Mouse (Mus musculus): Measurements from ENCODE around the gene Tbx15. TPM values are rescaled to one million over a fixed set of nuclear protein-coding genes. Genes with fewer than 3 reads are reported as not detected.

Gene Tbx15
- total RNA-seq, 4 experiments from 2014 or later, result 0.88 to 0.98 (median 0.93) TPM

DNA sequence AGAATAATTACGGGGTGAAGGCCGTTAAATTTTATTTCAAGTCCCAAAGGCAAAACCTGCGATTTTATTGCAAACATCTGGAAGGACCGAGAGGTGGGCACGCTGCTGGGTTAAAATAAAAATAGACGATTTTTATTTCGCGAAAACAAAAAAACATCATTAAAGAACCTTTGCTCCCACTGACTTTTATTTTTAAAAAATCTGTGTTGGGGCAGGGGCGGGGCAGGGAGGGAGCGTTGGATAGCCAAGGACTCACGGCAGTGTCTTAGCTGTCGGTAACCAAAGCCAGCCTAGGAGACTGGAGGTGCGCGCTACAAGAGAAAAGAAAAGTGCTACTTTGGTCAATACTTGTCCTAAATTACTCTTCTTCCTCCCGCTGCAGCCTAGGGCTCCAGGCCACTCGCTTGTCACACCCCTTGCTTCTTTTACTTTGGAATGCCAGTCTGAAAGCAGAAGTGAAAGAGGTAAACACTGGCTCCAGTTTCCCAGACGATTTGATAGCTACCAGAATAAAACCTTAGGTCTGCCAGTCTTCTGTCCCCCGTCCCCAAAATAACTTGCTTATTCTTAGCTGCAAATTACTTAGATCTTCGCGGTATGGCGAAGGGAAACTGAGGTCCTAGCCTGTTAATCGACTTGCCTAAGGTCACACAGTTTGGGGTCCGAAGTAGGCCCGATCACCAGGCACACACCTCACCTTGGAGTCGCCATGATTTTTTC is 8.8 kb downstream of the Tbx15 start:
- DNase-seq (ENCODE audit: low spot score), result no peak

DNA sequence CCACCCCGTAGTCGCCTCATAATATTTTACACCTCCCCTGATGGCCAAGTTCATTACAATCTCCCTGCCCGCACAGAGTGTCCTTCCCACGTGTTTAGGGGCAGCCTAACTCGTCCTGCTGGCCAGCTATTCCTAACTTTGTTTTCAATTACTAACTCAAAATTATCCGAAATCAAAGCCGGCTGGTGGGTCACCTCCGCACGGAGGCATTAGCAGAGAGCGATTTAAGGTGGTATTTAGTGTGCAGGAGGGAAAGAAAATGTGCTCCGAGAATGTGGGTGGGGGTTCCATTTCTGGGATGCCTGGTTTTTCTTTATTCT is 9.3 kb downstream of the Tbx15 start:
- DNase-seq (ENCODE audit: low spot score), result no peak

DNA sequence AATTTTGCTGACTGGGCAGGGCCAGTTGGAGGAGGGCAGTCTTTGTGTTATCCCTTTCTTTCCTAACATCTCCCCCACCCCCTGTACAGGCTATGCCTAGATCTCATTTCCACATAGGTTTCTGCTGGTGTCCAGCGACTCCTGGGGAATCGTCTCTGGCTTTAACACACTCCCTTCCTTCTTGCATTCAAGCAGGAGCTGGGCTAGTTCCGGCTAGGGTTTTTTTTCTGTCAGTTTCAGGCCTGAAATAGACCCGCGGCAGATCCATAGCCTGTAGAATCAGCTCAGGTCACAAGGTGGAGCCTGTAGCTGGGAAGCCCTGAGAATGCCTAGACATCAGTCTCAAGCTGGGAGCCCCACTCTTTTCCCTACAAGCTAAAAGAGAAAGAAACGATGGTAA is 9.7 kb downstream of the Tbx15 start:
- no peak for DNase-seq (ENCODE audit: low spot score)

DNA sequence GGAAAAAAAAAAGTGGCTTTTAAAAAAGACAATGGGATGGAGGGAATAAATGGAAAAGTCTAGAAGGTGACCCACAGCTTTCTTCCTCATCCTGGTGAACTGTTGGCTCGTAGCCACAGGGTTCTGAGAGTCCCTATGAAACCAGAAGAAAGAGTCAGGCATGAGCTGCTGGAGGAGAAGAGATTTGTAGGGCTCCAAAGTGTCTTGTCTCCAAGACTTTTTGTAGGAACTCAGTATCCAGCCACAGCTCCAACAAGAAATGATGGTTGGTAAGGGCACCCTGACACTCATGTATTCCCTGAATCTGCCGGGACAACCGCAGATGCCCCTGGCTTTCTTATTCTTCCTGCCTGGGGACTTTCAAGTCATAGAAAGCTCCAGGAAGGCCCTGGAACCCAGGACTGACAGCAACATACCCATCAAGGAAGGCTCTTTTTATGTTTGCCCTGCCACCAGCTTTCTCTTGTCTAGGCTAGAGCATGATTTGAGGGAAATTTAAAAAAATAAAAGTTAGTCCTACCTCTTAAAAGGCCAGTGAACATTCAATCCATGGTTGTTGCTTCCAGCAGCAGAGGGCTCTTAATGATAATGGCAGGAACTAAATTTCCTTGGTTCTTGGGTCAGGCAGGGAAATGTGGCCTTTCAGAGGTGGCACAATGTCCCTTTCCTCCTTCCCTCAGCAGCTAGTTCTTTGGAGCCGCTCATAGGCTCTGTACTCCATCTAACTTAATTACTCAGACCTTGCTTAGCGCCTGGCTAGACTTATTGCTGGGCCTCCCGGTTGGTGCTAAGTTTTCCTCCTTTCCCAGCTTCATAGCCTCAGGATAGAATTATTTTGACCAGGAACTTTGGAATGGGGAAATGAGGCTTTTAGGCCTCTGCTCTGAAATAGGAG is 11.3 kb downstream of the Tbx15 start:
- no peak for DNase-seq (ENCODE audit: low spot score)

DNA sequence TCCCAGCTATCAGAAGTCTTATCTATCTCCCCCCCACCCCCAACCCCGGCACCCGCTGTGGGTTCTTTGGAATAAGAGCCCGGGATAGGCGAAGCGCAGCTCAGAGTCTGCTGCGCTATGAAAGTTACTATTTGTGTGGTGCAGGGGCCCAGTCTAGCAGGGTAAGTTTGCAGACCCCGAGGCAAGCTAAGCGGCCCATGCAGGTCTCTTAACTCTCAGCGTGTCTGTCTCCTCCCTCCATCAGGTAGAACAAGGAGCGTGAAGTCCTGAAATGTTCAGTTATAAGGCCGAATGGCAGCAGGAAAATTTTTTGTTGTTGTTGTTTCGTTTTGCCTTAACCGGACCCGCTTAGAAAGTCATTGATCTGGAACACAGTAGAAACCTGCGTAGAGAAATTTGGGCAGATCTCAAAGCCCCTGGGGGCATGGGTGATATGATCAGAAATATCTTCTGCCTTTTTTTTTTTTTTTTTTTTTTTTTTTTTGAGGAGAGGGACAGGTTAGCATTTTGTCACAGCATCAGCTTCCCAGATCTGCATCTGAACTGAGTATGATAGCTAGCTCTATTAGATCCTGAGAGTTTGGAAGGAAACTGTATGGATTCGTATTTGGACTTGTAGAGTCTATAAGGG is 12.4 kb downstream of the Tbx15 start:
- no peak for DNase-seq (ENCODE audit: low spot score)

DNA sequence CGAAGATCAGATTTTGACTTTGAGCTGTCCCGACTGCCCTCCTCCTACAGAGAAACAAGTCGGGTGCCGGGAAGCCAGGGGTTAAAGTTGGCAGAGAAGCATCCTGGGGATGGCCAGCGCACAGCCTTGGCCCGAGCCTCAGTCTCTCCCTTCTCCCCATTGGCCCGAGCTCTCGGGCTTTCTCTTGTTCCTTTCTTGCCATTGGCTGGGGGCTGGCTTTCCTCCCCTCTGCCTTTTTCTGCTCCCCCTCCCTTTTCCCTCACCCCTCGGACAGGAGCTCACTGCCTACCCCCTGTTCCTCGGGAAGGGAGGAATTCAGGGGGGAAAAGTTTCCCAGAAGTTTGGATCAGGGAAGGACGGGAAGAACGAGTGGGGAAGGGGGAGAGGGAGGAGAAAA is 12.9 kb downstream of the Tbx15 start:
- DNase-seq (ENCODE audit: low spot score), result no peak

DNA sequence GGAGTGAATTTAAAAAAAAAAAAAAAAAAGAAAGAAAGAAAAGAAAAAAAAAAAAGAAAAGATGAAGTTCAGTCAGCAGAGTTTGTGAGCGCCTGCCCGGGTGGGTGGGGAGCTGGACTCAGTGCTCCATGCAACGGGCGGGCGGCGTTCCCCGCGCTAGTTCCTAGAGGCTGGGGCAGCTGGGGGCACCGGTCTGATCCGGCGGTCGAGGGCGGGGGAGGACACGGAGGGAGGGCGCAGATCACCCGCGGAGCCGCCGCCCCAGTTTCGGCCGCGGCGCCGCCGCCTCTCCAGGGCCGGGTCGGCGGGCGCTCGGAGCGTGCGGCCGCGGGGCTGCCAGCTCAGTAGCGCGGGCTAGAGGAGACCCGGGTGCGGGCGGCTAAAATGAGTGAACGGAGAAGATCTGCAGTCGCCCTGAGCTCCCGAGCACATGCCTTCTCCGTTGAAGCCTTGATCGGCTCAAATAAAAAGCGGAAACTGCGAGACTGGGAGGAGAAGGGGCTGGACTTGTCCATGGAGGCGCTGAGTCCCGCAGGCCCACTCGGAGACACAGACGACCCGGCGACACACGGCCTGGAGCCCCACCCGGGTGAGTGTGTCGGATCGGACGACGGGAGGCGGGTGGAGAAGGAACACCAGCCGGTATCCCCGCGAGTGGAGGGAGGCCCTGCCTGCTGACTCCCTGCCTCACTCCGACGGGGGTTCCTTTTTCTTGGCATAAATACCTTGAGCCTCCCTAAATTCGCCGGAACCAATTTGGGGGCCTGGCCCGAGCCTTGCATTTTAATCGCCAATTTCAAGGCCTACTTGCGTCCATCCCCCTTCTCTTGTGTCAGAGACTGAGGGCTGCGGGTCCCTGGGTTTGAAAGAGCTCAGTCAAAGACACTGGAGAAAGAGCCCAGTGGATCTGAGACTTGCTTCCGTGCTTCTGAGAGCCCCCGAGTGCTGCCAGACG is 13.6 kb downstream of the Tbx15 start:
- no peak for DNase-seq (ENCODE audit: low spot score)

DNA sequence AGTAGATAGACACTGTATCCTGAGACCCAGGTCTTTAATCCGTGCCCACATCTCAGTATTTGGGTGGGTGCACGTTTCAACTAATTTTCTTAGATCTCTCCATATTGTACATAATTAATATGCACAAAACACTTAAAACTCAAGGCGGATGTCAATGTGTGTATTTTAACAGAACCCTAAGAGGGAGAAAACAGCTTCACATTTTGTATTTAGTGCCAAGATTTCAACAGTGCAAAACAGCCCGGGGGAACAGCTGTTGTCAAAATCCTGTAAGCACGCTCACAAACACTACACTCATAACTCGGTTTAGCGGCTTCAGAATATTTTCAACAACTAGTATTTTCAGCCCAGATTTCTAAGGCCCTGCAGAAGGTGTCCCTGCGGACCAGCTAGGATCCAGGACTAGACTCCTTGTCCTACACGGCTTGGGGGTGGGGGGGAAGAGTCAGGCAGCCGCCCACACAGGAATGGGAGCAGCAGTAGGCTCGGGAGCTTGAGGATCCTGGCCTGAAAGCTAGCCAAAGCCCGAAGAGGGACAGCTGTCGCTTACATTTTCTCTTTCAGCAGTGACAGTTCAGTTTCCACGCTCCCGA is 14.5 kb downstream of the Tbx15 start:
- DNase-seq (ENCODE audit: low spot score), result no peak

DNA sequence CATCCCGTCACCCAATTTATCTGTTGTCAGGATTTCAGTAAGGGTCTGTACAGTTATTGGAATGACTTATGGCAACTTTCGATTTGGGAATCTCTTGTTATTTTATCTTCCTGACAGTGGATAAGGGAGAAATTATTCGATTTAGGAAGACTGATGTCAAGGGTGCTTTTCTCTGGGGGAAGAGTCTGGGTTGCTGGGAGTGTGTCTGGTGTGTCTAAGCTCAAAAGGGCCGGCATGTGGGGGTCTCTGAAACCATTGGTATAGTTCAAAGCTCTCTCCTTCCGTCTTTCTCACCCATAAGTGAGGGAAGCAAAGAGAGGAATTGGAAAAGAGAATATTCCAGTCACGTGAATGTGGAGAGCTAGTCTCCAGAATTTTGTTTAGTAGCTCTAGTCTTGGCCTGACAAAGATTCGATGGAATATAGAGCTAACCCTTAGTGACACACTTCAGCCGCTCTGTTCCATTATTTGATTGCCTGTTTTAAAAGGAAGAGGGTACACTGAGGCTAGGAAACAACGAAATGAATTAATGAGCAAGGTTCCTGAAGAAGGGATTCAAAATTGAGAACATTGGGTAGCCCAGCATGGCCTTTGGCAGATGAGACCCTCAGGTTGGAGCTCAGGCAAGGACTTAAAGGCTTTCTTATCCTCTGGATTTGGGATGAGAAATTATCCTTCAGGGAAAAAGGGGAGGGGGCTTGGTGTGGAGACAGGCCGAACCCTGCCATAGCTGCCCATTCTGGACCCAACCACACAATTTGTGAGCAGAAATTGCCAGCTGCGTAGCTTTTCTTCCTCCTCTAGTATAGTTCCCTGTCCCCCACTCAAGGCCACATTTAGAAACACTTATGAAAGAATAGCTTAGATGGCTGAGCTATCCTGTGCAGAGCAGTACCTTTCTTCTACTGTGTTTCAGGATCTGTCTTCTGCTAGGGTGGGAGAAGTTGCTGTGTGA is 15.5 kb downstream of the Tbx15 start:
- DNase-seq (ENCODE audit: low spot score), result no peak

DNA sequence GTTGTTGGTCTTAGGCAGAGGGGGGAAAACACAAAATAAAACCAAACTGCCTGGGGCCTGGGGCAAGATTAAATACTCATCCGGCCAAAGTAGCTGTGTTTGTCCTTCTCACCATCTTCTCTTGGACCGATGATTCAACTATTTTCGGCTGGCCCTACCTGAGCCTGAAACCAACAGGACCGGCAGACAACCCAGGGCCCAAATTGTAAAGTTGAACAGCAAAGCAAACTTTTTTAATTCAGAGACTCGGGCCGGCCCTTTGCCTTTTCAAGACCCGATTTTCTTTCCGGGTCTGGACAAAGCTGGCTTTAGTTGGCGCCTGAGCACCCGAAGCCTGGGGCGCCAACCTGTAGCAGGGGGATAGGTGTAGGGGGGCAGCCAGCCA is 16.2 kb downstream of the Tbx15 start:
- DNase-seq (ENCODE audit: low spot score), result no peak

DNA sequence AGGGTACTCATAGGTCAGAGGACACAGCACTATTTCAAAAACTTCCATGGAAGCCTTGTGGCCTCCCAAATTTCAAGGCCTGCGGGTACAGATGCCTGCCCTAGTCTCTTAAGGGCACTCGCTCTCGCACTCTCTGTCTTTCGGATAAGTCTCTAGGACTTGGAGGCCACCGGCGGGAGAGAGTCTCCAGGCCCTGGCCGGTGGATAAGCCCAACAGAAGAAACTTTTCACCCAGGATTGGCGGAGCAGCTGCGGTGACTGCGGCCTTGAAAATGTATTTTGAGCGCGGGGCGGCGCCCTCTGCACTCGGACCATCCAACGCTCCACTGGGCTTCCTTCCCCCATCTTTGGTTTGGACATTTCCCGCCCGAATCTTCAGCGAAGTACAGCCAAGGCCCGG is 16.6 kb downstream of the Tbx15 start:
- DNase-seq (ENCODE audit: low spot score), result no peak

DNA sequence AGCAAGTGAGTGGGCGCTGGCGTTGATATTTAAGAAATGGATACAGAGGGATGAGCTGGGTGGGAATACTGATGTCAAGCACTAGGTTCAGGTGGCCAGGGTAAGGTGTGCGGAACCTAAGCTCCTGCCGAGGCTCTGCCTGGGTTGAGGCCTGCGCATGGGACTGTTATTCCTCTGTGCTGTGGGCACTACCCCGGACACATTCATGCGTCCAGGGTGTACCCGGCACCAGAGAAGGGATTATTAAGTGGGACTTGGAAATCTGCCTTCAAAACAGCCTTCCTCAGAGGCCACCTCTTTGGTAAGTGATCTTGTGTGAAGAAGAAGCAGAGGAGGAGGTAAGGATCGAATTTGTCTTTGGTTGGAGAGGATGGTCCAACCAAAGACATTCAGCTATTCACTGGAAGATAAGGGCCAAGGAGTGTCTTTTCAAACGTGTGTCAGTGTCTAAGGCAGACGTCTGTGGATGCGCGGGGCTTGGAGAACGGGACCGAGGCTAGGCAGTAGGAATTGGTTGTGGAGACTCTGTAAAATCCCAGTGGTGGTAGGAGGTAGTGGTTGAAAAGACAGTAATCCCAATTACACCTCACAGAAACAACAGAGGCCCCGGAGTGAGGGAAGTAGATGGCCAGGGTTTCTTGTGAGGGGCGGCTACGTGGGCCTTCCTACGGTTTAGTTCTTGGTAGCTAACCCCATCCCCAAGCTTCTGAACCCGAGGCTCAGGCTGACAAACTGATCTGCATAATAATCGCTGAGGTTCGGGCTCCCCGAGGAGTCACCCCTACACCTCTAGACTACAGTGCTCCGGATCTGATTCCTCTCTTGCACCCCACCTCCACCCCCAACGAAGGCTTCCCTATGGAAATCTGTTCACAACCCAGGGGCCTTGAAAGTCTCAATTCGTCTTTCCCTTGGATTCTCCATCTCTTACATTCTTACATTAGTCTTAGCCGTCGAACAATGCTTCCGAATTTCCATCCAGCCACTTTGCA is 17.7 kb downstream of the Tbx15 start:
- no peak for DNase-seq (ENCODE audit: low spot score)

DNA sequence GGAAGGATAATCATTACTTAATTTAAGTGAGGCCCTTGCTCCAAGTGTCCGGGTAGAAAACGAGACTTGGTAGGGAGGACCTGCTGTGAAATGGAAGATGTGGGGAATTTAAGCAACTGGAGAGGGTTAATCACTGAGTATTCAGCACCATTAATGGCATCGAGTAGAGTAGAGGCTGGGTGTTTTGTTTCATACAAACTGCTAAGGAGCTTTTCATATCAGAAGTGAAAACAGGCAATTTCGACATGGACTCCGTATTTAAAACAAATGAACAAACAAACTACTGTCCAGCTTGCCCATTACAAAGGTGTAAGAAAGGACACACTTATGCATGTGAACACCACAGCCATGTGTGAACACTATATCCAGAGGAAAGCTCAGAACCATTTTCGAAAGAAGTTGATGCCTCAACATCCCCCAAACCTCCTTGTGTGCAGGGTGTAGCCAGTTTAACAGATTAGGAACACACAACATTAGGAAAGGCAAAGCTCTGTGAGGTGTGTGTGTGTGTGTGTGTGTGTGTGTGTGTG is 19.6 kb downstream of the Tbx15 start:
- no peak for DNase-seq (ENCODE audit: low spot score)

DNA sequence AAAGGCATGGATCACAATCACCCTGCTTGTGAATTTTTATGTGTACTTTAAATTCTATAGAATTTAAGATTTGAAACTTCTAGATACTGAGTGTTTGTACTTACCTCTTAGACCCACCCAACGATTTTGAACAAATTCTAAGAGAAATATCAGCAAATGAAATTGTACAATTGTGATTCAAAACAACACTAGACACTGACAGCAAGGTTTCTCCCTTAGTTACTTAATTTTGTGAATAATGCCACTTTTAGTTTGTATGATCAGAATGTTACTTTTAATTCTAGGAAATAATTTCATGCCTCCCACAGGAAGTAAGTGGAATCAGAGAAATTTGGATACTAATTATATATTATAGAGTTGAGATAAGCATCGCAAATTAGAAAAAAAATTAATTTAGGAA is 20.2 kb downstream of the Tbx15 start:
- DNase-seq (ENCODE audit: low spot score), result no peak

DNA sequence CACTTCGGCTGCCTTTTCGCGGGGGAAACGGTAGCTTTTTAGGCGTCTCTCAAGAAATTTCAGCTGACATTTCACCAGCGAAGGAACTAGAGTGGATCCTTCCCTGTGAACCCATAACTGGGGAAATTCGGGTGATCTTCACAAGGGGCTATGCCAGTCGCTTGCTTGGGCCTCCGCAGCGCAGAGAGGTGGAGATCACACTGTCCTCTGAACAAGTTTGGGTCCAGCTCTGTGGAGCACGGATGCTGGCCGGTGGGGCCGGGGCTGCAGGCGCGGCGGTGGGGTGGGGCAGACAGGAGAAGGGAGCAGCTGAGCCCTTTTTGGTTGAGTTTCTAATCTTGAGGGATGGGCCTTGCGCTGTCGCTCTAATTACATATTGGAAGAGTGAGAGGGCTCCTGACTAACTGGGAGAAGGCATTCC is 21.2 kb downstream of the Tbx15 start:
- no peak for DNase-seq (ENCODE audit: low spot score)

DNA sequence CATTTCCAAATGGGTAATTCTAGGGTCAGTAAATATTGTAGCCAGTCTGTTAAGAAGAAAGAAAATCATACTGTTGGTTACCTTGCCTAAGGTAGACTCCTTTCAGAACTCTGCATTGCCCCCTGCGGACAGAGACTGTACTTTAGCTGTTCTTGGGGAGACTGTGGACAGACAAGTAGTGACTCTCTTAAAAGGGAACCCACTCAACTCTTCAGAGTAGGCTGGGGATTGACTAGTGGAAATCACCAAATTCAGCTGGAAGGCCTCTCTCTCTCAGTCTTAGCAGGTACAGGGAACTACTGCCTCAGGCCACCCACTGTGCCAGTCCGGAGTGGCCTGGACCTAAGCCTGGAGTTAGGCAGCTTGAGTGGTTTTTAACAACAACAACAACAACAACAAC is 21.8 kb downstream of the Tbx15 start:
- DNase-seq (ENCODE audit: low spot score), result no peak

DNA sequence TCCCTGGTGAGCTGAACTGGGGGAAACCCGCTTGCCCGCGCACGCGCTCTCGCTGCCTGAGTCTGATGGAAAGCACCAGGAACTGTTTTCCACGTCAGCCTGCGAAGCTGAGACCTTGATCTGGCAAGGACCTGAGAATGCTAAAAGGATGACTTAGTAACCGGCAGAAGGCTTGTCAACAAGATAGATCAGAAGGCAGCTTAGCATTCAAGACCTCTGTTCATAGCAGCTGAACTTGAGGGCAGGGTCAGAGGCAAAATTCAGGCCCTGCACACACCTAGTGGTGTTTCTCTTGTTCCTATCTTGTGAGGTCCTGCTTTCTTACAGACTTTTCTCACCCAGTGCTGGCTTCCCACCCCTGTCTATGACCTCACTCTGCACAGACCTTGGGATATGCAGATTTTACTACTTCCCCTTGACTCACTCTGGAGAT is 23.3 kb downstream of the Tbx15 start:
- no peak for DNase-seq (ENCODE audit: low spot score)

DNA sequence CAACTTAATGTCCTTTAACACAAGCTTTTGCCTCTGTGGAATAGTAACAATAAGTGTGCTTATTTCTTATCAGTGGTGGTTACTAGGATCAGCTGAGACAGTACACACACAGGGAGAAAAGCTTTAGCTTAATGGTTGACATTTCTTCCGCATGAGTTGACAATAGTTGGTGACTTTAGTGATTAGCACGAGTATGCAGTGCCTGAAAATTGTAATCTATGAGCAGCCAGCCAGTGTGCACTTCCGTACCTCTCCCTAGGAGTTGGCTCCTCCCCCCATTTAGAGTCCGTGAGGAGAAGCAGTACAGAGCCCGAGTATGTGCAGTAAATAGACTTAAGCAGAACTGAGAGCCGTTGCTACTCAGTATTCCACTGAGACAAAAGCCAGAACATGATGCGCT is 24.5 kb downstream of the Tbx15 start:
- no peak for DNase-seq (ENCODE audit: low spot score)
